Mouse (Mus musculus) heart, adult 2 months (tissue): ENCODE data around the gene Zfp280b. TPM values are rescaled to one million over a fixed set of nuclear protein-coding genes. Genes with fewer than 3 reads are reported as not detected.
"Not testable (repeated sequence)": the region's sequence is repeated elsewhere in the genome, so short reads cannot be mapped to it uniquely, and the experiment has no call there.

Experiments used
- DNase-seq, 2 experiments: peaks; one replicate each; pipeline ENCODE4 v3.0.0; 2021
- H3K27ac ChIP-seq: fragments of 200-600 bp; 2 replicates; pipeline ENCODE4 v1.8.1; 2022
- H3K27me3 ChIP-seq: fragments of 200-500 bp; 2 replicates; pipeline ENCODE4 v1.6.1; 2012; ENCODE audit warnings: mild to moderate bottlenecking, low read length, inconsistent platforms, mixed read lengths; ENCODE audit not compliant: control insufficient read depth, insufficient read depth
- H3K36me3 ChIP-seq: fragments of 200-500 bp; 2 replicates; pipeline ENCODE4 v1.6.1; 2012; ENCODE audit warnings: low read length, inconsistent platforms; ENCODE audit not compliant: control insufficient read depth, insufficient read depth
- H3K4me1 ChIP-seq: fragments of 200-500 bp; 2 replicates; pipeline ENCODE4 v1.6.1; 2011; ENCODE audit warnings: low read length; ENCODE audit not compliant: control insufficient read depth, insufficient read depth
- H3K4me3 ChIP-seq: fragments of 200-600 bp; 2 replicates; pipeline ENCODE4 v1.8.1; 2022
- H3K79me2 ChIP-seq: fragments of 200-500 bp; replicated peaks from 2 replicates; pipeline ENCODE4 v1.6.1; 2012; ENCODE audit warnings: mild to moderate bottlenecking, inconsistent platforms, low read length, moderate library complexity, mixed read lengths; ENCODE audit not compliant: control insufficient read depth, insufficient read depth
- H3K9ac ChIP-seq: fragments of 200-500 bp; 2 replicates; pipeline ENCODE4 v1.6.1; 2012; ENCODE audit warnings: low read depth, mild to moderate bottlenecking, control low read depth, inconsistent platforms, low read length, mixed read lengths
- CTCF ChIP-seq: fragments of 200-600 bp; IDR thresholded peaks from 2 replicates; pipeline ENCODE4 v1.8.1; 2022; ENCODE audit warnings: antibody characterized with exemption, mild to moderate bottlenecking, moderate library complexity
- EP300 ChIP-seq: fragments of 200-500 bp; IDR thresholded peaks from 2 replicates; pipeline ENCODE4 v1.6.1; 2011; ENCODE audit warnings: low read depth, low read length, control low read depth; ENCODE audit not compliant: insufficient read depth
- POLR2A ChIP-seq: fragments of 200-500 bp; IDR thresholded peaks from 2 replicates; pipeline ENCODE4 v1.6.1; 2011; ENCODE audit warnings: mild to moderate bottlenecking, low read depth, low read length, control low read depth; ENCODE audit not compliant: insufficient read depth
- WGBS: fragments of 180-500 bp; shearing (Covaris S2); methylation state at CpG from one replicate; pipeline ENCODE4 v1.1.7; 2018; 5-methylcytosine and 5-hydroxymethylcytosine counted together
- intact Hi-C: fragments of 180-260 bp; cut with DNase I; formaldehyde crosslinking; loops from one replicate; pipeline ENCODE4 v1.15.1; 2025
- polyA plus RNA-seq: library from polyadenylated mRNA; depleted of rRNA; stranded (reverse); fragments of >200 nt; gene quantifications from 2 replicates; pipeline ENCODE4 v1.2.3, GENCODE M21; 2012
- total RNA-seq, 2 experiments: library from RNA; stranded (reverse); gene quantifications; 2 replicates each; pipeline ENCODE4 v1.2.3; 2021

Zfp280b gene
- total and polyA plus RNA-seq, 3 experiments: 3.7 to 6.7 (median 5.0) TPM

GRCm38 (mm10) chr10:76047182-76047869 lies 14.9 kb downstream of the Zfp280b start:
- Histone ChIP-seq H3K9ac (no peak overlapping the region), H3K36me3 (no peaks in the 10 kb centered on the region), H3K4me3 (no peak overlapping the region), H3K27ac (no peak overlapping the region), H3K27me3 (no peaks in the 10 kb centered on the region), H3K4me1 (no peaks in the 10 kb centered on the region), H3K79me2 (no peaks in the 10 kb centered on the region)
- TF ChIP-seq EP300: no peak
- TF ChIP-seq POLR2A: no peak
- no peak for TF ChIP-seq CTCF
- intact Hi-C loops: no loop called here
- DNase-seq: no peak
- WGBS: 38% methylated on average over 5 of the region's 5 CpGs

- no peak for TF ChIP-seq EP300
- no peak for TF ChIP-seq POLR2A
- no peak for TF ChIP-seq CTCF
- H3K36me3 ChIP-seq: no peaks in the 10 kb centered on the region
- WGBS: 52% methylated on average over 6 of the region's 6 CpGs
- H3K27ac ChIP-seq: no peak overlapping the region
- no peak for DNase-seq
- no peaks in the 10 kb centered on the region for H3K79me2 ChIP-seq
- no peak overlapping the region for H3K9ac ChIP-seq
- no peak overlapping the region for H3K4me3 ChIP-seq
- intact Hi-C loops: no loop called here
- H3K4me1 ChIP-seq: no peaks in the 10 kb centered on the region
- no peaks in the 10 kb centered on the region for H3K27me3 ChIP-seq
Measured at GRCm38 (mm10) chr10:76048967-76049366, 16.5 kb downstream of the Zfp280b start.

GRCm38 (mm10) chr10:76051860-76052259 lies 19.4 kb downstream of the Zfp280b start:
- Histone ChIP-seq H3K27ac (no peak overlapping the region), H3K36me3 (no peaks in the 10 kb centered on the region), H3K9ac (no peak overlapping the region), H3K4me1 (no peaks in the 10 kb centered on the region), H3K4me3 (no peak overlapping the region), H3K79me2 (no peaks in the 10 kb centered on the region), H3K27me3 (no peaks in the 10 kb centered on the region)
- intact Hi-C loops: no loop called here
- DNase-seq: no peak
- TF ChIP-seq CTCF (no peak), EP300 (no peak)
- WGBS: 82% methylated on average over 11 of the region's 11 CpGs

GRCm38 (mm10) chr10:76062439-76062838 lies 30.0 kb downstream of the Zfp280b start:
- Histone ChIP-seq H3K27ac (no peak overlapping the region), H3K79me2 (no peaks in the 10 kb centered on the region), H3K4me3 (no peak overlapping the region), H3K4me1 (no peaks in the 10 kb centered on the region), H3K27me3 (no peaks in the 10 kb centered on the region), H3K36me3 (no peaks in the 10 kb centered on the region), H3K9ac (no peak overlapping the region)
- no peak for DNase-seq
- WGBS: 88% methylated on average over 5 of the region's 5 CpGs
- no peak for TF ChIP-seq CTCF
- TF ChIP-seq EP300: no peak
- no peak for TF ChIP-seq POLR2A
- intact Hi-C loops: no loop called here

- no peak for TF ChIP-seq CTCF
- no peak for TF ChIP-seq POLR2A
- TF ChIP-seq EP300: no peak
- H3K4me1 ChIP-seq: no peaks in the 10 kb centered on the region
- no peak overlapping the region for H3K9ac ChIP-seq
- H3K27ac ChIP-seq: no peak overlapping the region
- H3K36me3 ChIP-seq: no peaks in the 10 kb centered on the region
- 37% methylated on average over 12 of the region's 12 CpGs for WGBS
- no peaks in the 10 kb centered on the region for H3K27me3 ChIP-seq
- no peak overlapping the region for H3K4me3 ChIP-seq
- no peak for DNase-seq
- intact Hi-C loops: no loop called here
- H3K79me2 ChIP-seq: no peaks in the 10 kb centered on the region
Measured at GRCm38 (mm10) chr10:76067674-76068613, 35.5 kb downstream of the Zfp280b start.

- intact Hi-C loops, H3K79me2 ChIP-seq, H3K9ac ChIP-seq, DNase-seq, H3K27ac ChIP-seq, H3K4me3 ChIP-seq, H3K4me1 ChIP-seq, H3K27me3 ChIP-seq, H3K36me3 ChIP-seq: not testable (repeated sequence)
- whole genome bisulfite sequencing: 87% methylated on average over 5 of the region's 5 CpGs
Measured at GRCm38 (mm10) chr10:76072080-76072479, 39.6 kb downstream of the Zfp280b start.

GRCm38 (mm10) chr10:76077008-76077407 lies 44.6 kb downstream of the Zfp280b start:
- DNase-seq, H3K4me1 ChIP-seq, H3K4me3 ChIP-seq, H3K27ac ChIP-seq, H3K9ac ChIP-seq, intact Hi-C loops, H3K79me2 ChIP-seq, H3K36me3 ChIP-seq, H3K27me3 ChIP-seq: not testable (repeated sequence)
- WGBS: 89% methylated on average over 2 of the region's 2 CpGs
